Mouse (Mus musculus) MEL (cell line): ENCODE results near the gene Stk36.

Experiments used
- CTCF ChIP-seq, 3 experiments: IDR thresholded peaks in 2 of 3; conservative IDR thresholded peaks in 1 of 3; 2 replicates each; pipeline ENCODE4 v1.5.1; 2011 to 2012; ENCODE audit warnings: low read length in 3 of 3, low read depth in 2 of 3, mild to moderate bottlenecking in 2 of 3, improper control_type of control experiment in 1 of 3, inconsistent platforms in 1 of 3, mixed read lengths in 1 of 3, moderate library complexity in 1 of 3; ENCODE audit not compliant: control insufficient read depth in 1 of 3, insufficient read depth in 1 of 3, poor library complexity in 1 of 3, severe bottlenecking in 1 of 3
- MEF2A ChIP-seq: IDR thresholded peaks from 2 replicates; pipeline ENCODE4 v1.6.1; 2014; ENCODE audit warnings: low read depth, mild to moderate bottlenecking, inconsistent platforms, low read length, improper control_type of control experiment; ENCODE audit not compliant: poor library complexity, insufficient replicate concordance, severe bottlenecking; ENCODE audit errors: extremely low read depth
- MXI1 ChIP-seq: IDR thresholded peaks from 2 replicates; pipeline ENCODE4 v1.6.1; 2011; ENCODE audit warnings: mild to moderate bottlenecking, low read depth, low read length, improper control_type of control experiment
- TAL1 ChIP-seq: IDR thresholded peaks from 2 replicates; pipeline ENCODE4 v1.6.1; 2012; ENCODE audit warnings: mild to moderate bottlenecking, inconsistent platforms, low read length, moderate library complexity, mixed read lengths

DNA sequence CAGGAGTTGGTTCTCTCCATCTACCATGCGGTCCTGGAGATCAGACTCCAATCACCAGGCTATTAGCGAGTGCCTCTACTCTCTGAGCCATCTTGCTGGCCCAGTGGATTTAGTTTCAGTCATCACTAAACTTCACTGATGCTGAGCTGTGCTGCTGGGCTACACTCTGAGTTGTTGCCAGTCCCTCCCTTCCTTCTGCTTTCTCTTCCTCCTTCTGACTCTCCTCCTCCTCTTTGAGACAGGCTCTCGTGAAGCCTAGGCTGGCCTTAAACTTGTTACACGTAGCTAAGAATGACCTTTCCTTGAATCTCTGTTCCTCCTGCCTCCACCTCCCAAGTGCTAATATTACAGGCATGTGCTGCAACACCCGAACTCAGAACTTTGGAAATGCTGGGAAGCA lies 42.2 kb upstream of the Stk36 start:
- TF ChIP-seq MEF2A: no peak
- TF ChIP-seq MXI1: no peak
- no peak for TF ChIP-seq CTCF (IDR thresholded peaks at IDR 0.05 in 2 of 3, conservative IDR thresholded peaks at IDR 0.05 in 1 of 3; ENCODE audit: control insufficient read depth in 1 of 3, insufficient read depth in 1 of 3, low read depth in 2 of 3, low read length in 3 of 3, poor library complexity in 1 of 3, severe bottlenecking in 1 of 3)
- TF ChIP-seq TAL1: no peak
